Mouse (Mus musculus) myocyte (in vitro differentiated cells): ENCODE data around the gene Mettl18. TPM values are rescaled to one million over a fixed set of nuclear protein-coding genes. Genes with fewer than 3 reads are reported as not detected.

Source experiments
- H3K27me3 ChIP-seq: one replicate; pipeline ENCODE4 v1.6.1; 2011; ENCODE audit not compliant: control insufficient read depth, insufficient read depth, insufficient read length
- H3K36me3 ChIP-seq: one replicate; pipeline ENCODE4 v1.6.1; 2011; ENCODE audit not compliant: control insufficient read depth, insufficient read depth
- H3K4me2 ChIP-seq: one replicate; pipeline ENCODE4 v1.6.1; 2011; ENCODE audit warnings: low read depth, control low read depth
- H3K4me3 ChIP-seq: one replicate; pipeline ENCODE4 v1.5.1; 2011; ENCODE audit warnings: mild to moderate bottlenecking, control low read depth, moderate library complexity
- H3K79me2 ChIP-seq: one replicate; pipeline ENCODE4 v1.6.1; 2011; ENCODE audit not compliant: control insufficient read depth, insufficient read depth
- H3ac ChIP-seq: one replicate; pipeline ENCODE4 v1.6.1; 2011; ENCODE audit not compliant: control insufficient read depth, insufficient read length
- CEBPB ChIP-seq: IDR thresholded peaks from 2 replicates; pipeline ENCODE4 v1.6.1; 2011; ENCODE audit warnings: mild to moderate bottlenecking, moderate library complexity; ENCODE audit not compliant: poor library complexity, insufficient read depth, severe bottlenecking
- E2F4 ChIP-seq: IDR thresholded peaks from one replicate; pipeline ENCODE4 v1.6.1; 2011; ENCODE audit warnings: mild to moderate bottlenecking, control low read depth, moderate library complexity; ENCODE audit not compliant: insufficient read depth
- MAX ChIP-seq: IDR thresholded peaks from one replicate; pipeline ENCODE4 v1.6.1; 2011; ENCODE audit warnings: low read depth, mild to moderate bottlenecking, control low read depth
- MYOD1 ChIP-seq, 3 experiments: IDR thresholded peaks; one replicate each; pipeline ENCODE4 v1.6.1; 2011; ENCODE audit warnings: control low read depth in 2 of 3, low read depth in 2 of 3, mild to moderate bottlenecking in 2 of 3, moderate library complexity in 1 of 3; ENCODE audit not compliant: insufficient read length in 2 of 3, control insufficient read depth in 1 of 3
- MYOG ChIP-seq, 3 experiments: IDR thresholded peaks; one replicate each; pipeline ENCODE4 v1.6.1; 2011; ENCODE audit warnings: control low read depth in 2 of 3, low read depth in 2 of 3, mild to moderate bottlenecking in 2 of 3; ENCODE audit not compliant: insufficient read length in 2 of 3, control insufficient read depth in 1 of 3, insufficient read depth in 1 of 3
- POLR2A ChIP-seq: IDR thresholded peaks from one replicate; pipeline ENCODE4 v1.6.1; 2011; ENCODE audit warnings: low read depth, mild to moderate bottlenecking, control low read depth, moderate library complexity; ENCODE audit not compliant: insufficient read length
- POLR2AphosphoS2 ChIP-seq: IDR thresholded peaks from one replicate; pipeline ENCODE4 v1.6.1; 2011; ENCODE audit warnings: low read depth, control low read depth; ENCODE audit not compliant: insufficient read length
- REST ChIP-seq: IDR thresholded peaks from one replicate; pipeline ENCODE4 v1.6.1; 2011; ENCODE audit warnings: mild to moderate bottlenecking, control low read depth, moderate library complexity; ENCODE audit not compliant: insufficient read depth, insufficient read length
- SRF ChIP-seq: IDR thresholded peaks from one replicate; pipeline ENCODE4 v1.6.1; 2011; ENCODE audit warnings: low read depth; ENCODE audit not compliant: control insufficient read depth, insufficient read length
- TCF12 ChIP-seq: IDR thresholded peaks from one replicate; pipeline ENCODE4 v1.6.1; 2011; ENCODE audit warnings: mild to moderate bottlenecking, control low read depth; ENCODE audit not compliant: poor library complexity, insufficient read depth, severe bottlenecking
- TCF3 ChIP-seq: IDR thresholded peaks from one replicate; pipeline ENCODE4 v1.6.1; 2011; ENCODE audit warnings: low read depth, control low read depth; ENCODE audit not compliant: insufficient read length
- USF1 ChIP-seq: IDR thresholded peaks from one replicate; pipeline ENCODE4 v1.6.1; 2011; ENCODE audit warnings: low read depth, mild to moderate bottlenecking, control low read depth, moderate library complexity
- polyA plus RNA-seq: library from polyadenylated mRNA; unstranded; fragments of >200 nt; fragmentation: generic; extraction: Trizol; gene quantifications from one replicate; pipeline ENCODE4 v1.2.1, GENCODE M21; 2012; ENCODE audit warnings: missing spikeins

Mettl18 gene
- polyA plus RNA-seq, 1 experiment = 1.8 TPM

- Histone ChIP-seq H3K4me3 (peak overlapping the region; percentile 71), H3K36me3 (peaks cover 3% of the 10 kb centered on the region), H3K27me3 (no peaks in the 10 kb centered on the region), H3K79me2 (peaks cover 8% of the 10 kb centered on the region), H3K4me2 (peak overlapping the region; percentile 87), H3ac (peak overlapping the region; percentile 39)
- TF ChIP-seq TCF12 (no peak), SRF (no peak), E2F4 (no peak), MYOD1 (IDR thresholded peaks at IDR 0.05; ENCODE audit: control insufficient read depth in 1 of 3, insufficient read length in 2 of 3, low read depth in 2 of 3) (no peak), TCF3 (no peak), REST (no peak), USF1 (no peak)
Measured at GRCm38 (mm10) chr1:163995609-163995913, 872 bp downstream of the Mettl18 start.

- TF ChIP-seq SRF (no peak), POLR2A (no peak), MYOG (IDR thresholded peaks at IDR 0.05; ENCODE audit: control insufficient read depth in 1 of 3, insufficient read depth in 1 of 3, insufficient read length in 2 of 3, low read depth in 2 of 3) (no peak), POLR2AphosphoS2 (no peak), TCF12 (no peak), MAX (no peak), TCF3 (no peak), MYOD1 (IDR thresholded peaks at IDR 0.05; ENCODE audit: control insufficient read depth in 1 of 3, insufficient read length in 2 of 3, low read depth in 2 of 3) (no peak), E2F4 (no peak), USF1 (no peak), CEBPB (no peak), REST (no peak)
- Histone ChIP-seq H3K4me3 (no peak overlapping the region), H3ac (no peak overlapping the region), H3K36me3 (no peaks in the 10 kb centered on the region), H3K27me3 (no peaks in the 10 kb centered on the region), H3K79me2 (no peaks in the 10 kb centered on the region), H3K4me2 (no peak overlapping the region)
Measured at GRCm38 (mm10) chr1:164001831-164002452, 7.3 kb downstream of the Mettl18 start.

DNA sequence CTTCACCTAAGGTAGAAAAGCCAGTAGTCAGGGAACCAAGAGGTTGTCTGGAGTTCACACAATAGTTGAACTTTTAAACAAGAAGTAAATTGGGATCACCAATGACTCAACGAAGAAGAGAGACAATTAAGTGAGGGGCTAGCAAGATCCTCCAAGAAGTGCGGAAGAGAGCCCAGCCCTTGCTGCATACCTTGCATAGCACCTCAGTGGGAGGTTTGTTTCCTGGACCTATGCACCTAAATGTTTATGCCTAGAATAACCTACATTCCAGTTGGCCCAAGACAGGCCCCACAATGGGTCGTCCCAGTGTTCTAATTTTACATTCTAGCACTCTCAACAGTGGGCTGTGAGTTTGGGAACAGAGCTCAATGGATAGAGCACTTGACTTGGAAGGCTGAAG, 9.6 kb downstream of the Mettl18 start:
- Histone ChIP-seq H3ac (no peak overlapping the region), H3K36me3 (no peaks in the 10 kb centered on the region), H3K4me2 (no peak overlapping the region), H3K79me2 (no peaks in the 10 kb centered on the region), H3K27me3 (no peaks in the 10 kb centered on the region), H3K4me3 (no peak overlapping the region)
- no peak for TF ChIP-seq POLR2A
- no peak for TF ChIP-seq CEBPB
- TF ChIP-seq REST = no peak
- TF ChIP-seq MYOG (IDR thresholded peaks at IDR 0.05; ENCODE audit: control insufficient read depth in 1 of 3, insufficient read depth in 1 of 3, insufficient read length in 2 of 3, low read depth in 2 of 3) = no peak
- no peak for TF ChIP-seq TCF3
- no peak for TF ChIP-seq MAX
- TF ChIP-seq MYOD1 (IDR thresholded peaks at IDR 0.05; ENCODE audit: control insufficient read depth in 1 of 3, insufficient read length in 2 of 3, low read depth in 2 of 3) = no peak
- TF ChIP-seq POLR2AphosphoS2 = no peak
- TF ChIP-seq TCF12 = no peak
- no peak for TF ChIP-seq USF1
- TF ChIP-seq E2F4 = no peak
- TF ChIP-seq SRF = no peak

GRCm38 (mm10) chr1:164009235-164009634, 14.5 kb downstream of the Mettl18 start:
- no peak overlapping the region for H3K4me2 ChIP-seq
- no peak overlapping the region for H3ac ChIP-seq
- H3K36me3 ChIP-seq = no peaks in the 10 kb centered on the region
- no peak for TF ChIP-seq MYOG (IDR thresholded peaks at IDR 0.05; ENCODE audit: control insufficient read depth in 1 of 3, insufficient read depth in 1 of 3, insufficient read length in 2 of 3, low read depth in 2 of 3)
- no peak for TF ChIP-seq MYOD1 (IDR thresholded peaks at IDR 0.05; ENCODE audit: control insufficient read depth in 1 of 3, insufficient read length in 2 of 3, low read depth in 2 of 3)
- no peak for TF ChIP-seq POLR2AphosphoS2
- no peak for TF ChIP-seq TCF12
- TF ChIP-seq POLR2A = no peak
- no peak for TF ChIP-seq REST
- TF ChIP-seq MAX = no peak
- TF ChIP-seq USF1 = no peak
- no peak for TF ChIP-seq TCF3
- TF ChIP-seq SRF = no peak
- TF ChIP-seq E2F4 = no peak
- no peak for TF ChIP-seq CEBPB
- H3K4me3 ChIP-seq = no peak overlapping the region
- no peaks in the 10 kb centered on the region for H3K79me2 ChIP-seq
- no peaks in the 10 kb centered on the region for H3K27me3 ChIP-seq

GRCm38 (mm10) chr1:164014616-164015015, 19.9 kb downstream of the Mettl18 start:
- Histone ChIP-seq H3K79me2 (no peaks in the 10 kb centered on the region), H3K4me2 (no peak overlapping the region), H3K4me3 (no peak overlapping the region), H3K36me3 (no peaks in the 10 kb centered on the region), H3K27me3 (no peaks in the 10 kb centered on the region), H3ac (no peak overlapping the region)
- TF ChIP-seq MAX (no peak), MYOD1 (IDR thresholded peaks at IDR 0.05; ENCODE audit: control insufficient read depth in 1 of 3, insufficient read length in 2 of 3, low read depth in 2 of 3) (no peak), E2F4 (no peak), CEBPB (no peak), TCF3 (no peak), USF1 (no peak), TCF12 (no peak), POLR2AphosphoS2 (no peak), POLR2A (no peak), SRF (no peak), REST (no peak), MYOG (IDR thresholded peaks at IDR 0.05; ENCODE audit: control insufficient read depth in 1 of 3, insufficient read depth in 1 of 3, insufficient read length in 2 of 3, low read depth in 2 of 3) (no peak)
